Mouse (Mus musculus) embryonic fibroblast, embryonic 13.5 days (primary cell): ENCODE data around the gene Tlcd1.

Experiments
- CTCF ChIP-seq: IDR thresholded peaks from 2 replicates; pipeline ENCODE4 v1.5.1; 2011; ENCODE audit warnings: mild to moderate bottlenecking, control low read depth, low read length, moderate library complexity, borderline replicate concordance; ENCODE audit not compliant: insufficient read depth
- POLR2A ChIP-seq: IDR thresholded peaks from 2 replicates; pipeline ENCODE4 v1.6.1; 2011; ENCODE audit warnings: low read depth, mild to moderate bottlenecking, control low read depth, low read length, moderate library complexity

DNA sequence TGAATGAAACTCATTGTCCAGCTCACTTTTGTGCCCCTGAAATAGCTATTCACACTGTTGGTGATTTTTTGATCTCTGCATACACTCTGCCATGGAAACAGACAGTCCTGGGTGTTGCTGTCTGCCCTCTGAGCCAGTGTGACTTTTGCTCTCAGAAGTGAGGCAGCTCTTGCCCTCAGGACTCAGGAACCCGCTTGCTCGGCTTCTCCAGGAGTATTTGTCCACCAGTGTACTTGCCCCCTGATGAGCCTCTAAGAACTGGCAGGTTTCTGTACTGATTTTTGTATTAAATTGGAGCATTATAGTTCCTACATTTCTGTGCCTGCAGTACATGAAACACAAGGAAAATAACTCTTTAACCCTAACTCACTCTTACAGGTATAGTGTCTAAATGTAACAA, 33.0 kb upstream of the Tlcd1 start:
- TF ChIP-seq CTCF (no peak), POLR2A (no peak)
